Mouse (Mus musculus): ENCODE measurements at regions not wholly inside any gene's neighbourhood (a gene's known extent, or its start where the extent isn't known, plus 50 kb on each side); places are given as distances from the start of the nearest gene placed in this dataset.

DNA sequence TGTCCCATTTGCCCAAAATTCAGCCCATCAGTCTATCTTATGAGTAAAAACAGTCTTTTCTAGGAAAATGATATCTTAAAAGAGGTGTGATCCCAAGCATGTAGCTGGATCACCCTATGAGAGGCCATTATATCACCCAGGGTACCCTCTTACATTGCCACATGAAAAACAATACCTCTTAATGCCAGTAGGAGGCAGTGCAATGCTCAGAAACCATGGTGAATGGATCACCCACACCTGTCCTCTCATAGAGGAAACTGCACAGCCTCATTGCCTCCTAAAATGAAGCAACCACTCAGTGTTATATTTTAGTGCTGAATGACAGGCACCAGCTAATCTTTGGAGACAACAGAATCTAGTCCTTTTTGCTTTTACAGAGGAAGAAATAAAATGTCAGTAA lies 114.0 kb upstream of the Nxt1 start:
- no peak for DNase-seq

- DNase-seq, result no peak
These were observed 107.8 kb upstream of the Cd93 start for GRCm38 (mm10) chr2:148551207-148551606.

GRCm38 (mm10) chr2:148549618-148550017 lies 106.3 kb upstream of the Cd93 start:
- DNase-seq, result no peak

- no peak for DNase-seq
These were observed 99.0 kb upstream of the Cd93 start for GRCm38 (mm10) chr2:148542340-148542739.

DNA sequence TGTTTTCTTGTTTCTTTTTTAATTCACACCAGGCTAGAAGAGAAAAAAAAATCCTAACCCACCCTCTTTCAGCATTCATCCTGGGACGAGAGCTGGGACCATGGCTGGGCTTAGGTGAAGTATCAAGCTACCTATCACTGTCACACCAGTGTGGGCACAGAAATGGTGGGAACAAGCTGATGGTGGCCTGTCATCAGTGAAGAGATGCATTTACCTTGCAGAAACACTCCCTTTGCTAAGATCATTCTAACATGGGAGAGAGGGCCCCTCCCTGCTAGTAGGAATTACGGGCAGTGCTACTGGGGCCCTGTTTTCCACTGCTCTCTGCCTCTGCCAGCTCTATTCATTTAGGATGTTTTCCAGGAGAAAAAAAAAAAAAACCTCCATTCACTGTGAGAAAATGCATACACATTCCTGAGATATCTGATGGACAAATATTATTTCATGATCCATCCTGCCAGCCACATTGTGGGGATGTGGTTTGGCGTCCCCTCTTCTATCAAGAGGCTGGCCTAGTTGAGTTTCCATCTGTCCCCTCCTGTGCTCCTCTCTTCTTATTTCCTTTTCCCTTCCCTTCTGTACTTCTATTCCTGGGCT lies 94.6 kb upstream of the Cd93 start:
- DNase-seq, result no peak

- no peak for DNase-seq
These were observed 93.9 kb upstream of the Cd93 start for GRCm38 (mm10) chr2:148537251-148537650.

DNA sequence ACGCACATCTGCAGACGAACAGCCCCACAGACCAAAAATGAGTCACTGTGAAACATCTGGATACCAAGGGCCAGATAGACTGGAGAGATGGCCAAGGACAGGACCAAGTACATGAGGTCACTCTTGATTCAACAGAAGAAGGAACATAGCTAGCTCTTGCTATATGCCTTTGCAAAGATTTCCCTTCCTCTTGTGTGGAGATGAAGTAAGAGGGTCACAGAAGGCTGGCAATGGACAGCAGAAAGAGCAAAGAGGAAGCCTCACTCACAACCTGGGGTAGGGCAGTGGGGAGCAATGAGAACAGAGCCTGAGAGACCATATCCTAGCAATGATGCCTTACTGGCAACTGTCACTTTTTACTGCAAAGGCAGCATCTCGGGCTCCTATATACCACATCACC lies 93.2 kb upstream of the Cd93 start:
- DNase-seq, result no peak

DNA sequence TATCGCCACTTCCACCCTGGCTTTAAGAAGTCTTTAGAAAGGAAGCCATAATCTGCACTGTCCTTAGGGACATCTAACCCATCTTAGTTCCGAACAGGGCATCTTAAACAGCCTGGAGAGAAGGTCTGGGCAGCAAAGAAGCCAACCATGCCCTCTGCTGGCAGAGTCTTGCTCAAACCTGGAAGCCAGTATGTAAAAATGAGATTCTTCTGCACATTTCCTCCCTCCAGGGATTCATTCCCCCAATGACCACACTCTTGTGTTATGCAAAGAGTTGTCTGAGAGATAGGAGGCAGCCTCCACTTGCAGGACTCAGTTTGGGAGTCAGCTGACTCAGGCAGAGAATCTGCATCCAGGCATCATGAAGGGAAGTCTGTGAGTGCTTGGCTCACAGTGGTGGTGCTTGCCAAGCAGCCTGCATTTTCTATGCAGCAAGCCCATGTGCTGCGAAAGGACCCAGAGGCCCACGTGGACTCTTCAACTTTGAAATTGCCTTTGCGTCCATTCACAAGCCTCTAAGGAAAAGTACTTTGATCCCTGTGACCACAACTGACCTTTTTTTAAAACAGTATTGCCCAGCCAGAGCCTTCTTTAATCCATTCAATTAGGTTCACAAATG lies 92.3 kb upstream of the Cd93 start:
- peak; percentile 58 to 78 for DNase-seq

- DNase-seq, result peak in 1 of 2 experiments; percentile 43
These were observed 88.7 kb upstream of the Cd93 start for GRCm38 (mm10) chr2:148532051-148532450.

DNA sequence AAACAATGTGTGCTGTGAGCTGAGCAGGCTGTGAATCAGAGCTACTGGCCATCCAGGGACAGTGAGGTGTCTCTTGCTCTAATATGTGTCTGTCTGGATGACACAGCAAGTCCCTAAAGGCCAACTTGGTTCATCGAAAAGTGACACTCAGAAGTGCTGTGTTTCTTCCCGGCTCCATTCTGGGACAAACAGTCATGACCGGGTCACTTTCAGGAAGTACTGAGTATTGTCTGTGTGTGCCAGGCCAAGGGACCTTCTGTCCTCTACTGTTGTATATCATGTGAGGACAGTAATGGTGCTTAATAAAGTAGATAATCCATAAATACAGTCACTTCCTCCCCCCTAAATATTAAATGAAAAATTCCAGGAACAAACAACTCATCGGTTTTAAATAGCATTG lies 87.2 kb upstream of the Cd93 start:
- peak; percentile 42 to 74 for DNase-seq

DNA sequence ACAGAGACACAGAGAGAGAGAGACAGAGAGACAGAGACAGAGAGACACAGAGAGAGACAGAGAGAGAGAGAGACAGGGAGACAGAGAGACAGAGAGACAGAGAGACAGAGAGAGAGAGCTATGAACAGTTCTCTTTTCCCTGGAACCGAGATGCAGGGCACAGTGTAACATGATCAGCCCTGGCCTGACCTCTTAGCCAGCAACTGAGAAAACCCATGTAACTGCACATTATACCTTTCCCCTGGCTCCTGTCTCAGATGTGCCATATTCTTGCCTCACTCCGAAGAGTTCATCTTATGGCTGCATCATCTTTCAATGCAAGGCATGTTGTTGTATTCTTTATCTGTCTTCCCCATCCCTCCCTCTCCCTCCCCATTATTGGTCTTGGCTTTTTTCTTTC lies 86.5 kb upstream of the Cd93 start:
- DNase-seq, result no peak

- DNase-seq, result no peak
These were observed 84.4 kb upstream of the Cd93 start for GRCm38 (mm10) chr2:148527755-148528154.

GRCm38 (mm10) chr2:148525496-148525895 lies 82.1 kb upstream of the Cd93 start:
- DNase-seq, result no peak

GRCm38 (mm10) chr2:148523401-148523800 lies 80.0 kb upstream of the Cd93 start:
- no peak for DNase-seq

- DNase-seq, result no peak
These were observed 79.6 kb upstream of the Cd93 start for GRCm38 (mm10) chr2:148522936-148523335.

DNA sequence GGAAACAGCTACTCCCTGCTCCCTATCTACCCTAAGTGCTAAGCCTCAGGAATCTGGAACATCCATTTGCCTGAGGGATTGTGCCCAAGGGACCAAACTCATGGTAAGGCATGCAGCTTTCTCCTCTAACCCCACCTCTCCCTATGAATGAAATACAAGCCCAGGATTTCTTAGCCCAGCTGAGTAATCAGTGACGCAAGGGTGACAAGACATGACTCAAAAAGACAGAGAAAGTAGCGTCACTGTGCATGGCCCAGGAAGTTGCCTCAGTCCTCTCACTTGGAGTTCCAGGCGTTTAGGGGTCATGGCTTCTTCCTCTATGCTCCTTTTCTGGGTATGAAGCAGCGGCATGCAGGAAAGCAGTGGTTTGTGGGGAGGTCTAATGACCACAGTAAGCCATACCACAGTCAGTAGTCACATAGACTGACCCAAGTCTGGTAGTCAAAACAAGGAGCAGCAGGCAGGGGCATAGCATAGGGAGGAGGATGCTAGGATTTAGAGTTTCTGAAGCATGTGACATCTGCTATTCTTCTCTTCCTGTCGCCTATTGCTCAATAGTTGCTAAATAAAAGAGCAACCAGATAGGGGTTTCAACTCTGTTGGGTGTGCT lies 78.7 kb upstream of the Cd93 start:
- DNase-seq, result no peak

- DNase-seq, result no peak
These were observed 76.9 kb upstream of the Cd93 start for GRCm38 (mm10) chr2:148520291-148520690.

- DNase-seq, result no peak
These were observed 76.4 kb upstream of the Cd93 start for GRCm38 (mm10) chr2:148519689-148520290.

DNA sequence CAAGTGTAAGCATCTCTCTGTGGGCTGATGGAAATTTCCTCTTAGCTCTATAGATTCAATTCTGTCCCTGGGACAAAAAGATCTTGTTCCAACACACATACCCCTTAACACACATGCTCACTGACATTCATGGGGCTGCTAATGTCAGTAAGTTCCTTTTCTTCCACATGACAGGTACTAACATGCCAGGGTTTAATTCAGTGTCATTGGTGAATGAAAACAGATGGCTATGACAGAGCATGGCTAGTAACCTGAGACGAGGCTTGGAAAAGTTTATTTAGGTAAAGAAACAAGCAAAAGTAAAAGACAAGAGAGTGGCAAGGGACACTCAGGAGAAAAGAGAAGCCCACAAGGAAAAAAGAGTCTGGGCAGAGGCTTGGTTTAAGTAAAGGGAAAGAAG lies 74.5 kb upstream of the Cd93 start:
- no peak for DNase-seq

GRCm38 (mm10) chr2:148510008-148510681 lies 66.8 kb upstream of the Cd93 start:
- no peak for DNase-seq

- DNase-seq, result no peak
These were observed 66.0 kb upstream of the Cd93 start for GRCm38 (mm10) chr2:148509357-148509756.

DNA sequence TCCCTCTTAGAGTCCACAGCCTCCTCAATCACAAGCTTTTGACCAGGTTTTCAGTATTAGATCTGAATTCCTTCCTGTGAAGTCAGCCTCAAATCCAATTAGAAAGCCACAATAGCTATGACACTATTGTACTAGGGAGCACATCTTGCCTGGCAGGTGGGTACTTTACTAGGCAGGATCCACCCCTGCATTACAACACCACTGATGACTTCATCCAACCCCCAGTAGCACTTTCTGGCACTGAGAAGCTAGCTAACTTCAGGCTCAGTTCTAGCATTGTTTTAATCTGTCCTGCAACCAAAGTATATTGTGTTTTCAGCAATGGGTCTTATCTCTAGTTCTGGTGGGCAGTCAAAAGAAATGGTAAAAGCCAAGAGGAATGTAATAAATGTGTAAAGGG lies 64.2 kb upstream of the Cd93 start:
- no peak for DNase-seq

DNA sequence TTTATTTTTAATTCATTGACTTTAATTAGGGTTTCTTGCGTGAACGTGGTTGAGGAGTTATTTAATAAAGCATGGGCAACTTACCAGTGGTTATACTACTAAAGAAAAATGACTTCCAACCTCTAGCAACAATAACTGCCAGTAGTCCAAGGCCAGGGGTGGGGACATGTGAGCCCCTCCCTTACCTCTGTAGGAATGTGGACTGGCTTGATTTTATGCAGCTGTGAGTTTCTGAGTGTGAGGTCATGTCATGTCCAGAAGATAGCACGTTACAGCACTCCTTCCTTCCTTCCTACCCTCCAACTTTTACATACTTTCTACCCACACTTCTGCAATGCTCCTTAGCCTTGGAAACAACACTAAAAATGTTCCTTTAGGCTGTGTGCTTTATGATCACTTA lies 63.6 kb upstream of the Cd93 start:
- DNase-seq, result no peak

DNA sequence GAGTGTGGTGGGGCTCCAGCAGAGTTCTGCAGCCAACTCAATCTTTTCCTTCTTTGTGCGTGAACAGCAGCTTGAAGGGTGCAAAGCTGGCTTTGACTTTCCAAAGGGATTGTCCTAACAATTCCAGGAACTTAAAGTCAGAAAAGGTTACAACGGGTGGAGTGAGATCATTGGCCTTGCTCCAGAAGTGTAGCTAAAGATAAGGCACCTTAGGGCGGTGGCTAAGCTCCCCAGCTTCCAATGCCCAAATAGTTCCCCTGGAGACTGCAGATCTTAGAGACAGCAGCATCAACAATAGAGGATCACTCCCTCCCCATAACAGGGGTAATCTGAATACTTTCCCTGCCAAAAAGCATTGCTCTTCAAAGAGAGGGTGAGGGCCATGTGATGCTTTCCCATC lies 62.3 kb upstream of the Cd93 start:
- DNase-seq, result peak; percentile 44 to 79
